Mouse (Mus musculus) erythroblast, embryonic 14.5 days (primary cell): ENCODE measurements around the gene Mtus2.

ENCODE experiments used
- GATA1 ChIP-seq: IDR thresholded peaks from 2 replicates; pipeline ENCODE4 v1.6.1; 2012; ENCODE audit warnings: low read length, inconsistent platforms, mixed read lengths
- TAL1 ChIP-seq: IDR thresholded peaks from 3 replicates; pipeline ENCODE4 v1.6.1; 2012; ENCODE audit warnings: low read length, inconsistent platforms, mixed read lengths

DNA sequence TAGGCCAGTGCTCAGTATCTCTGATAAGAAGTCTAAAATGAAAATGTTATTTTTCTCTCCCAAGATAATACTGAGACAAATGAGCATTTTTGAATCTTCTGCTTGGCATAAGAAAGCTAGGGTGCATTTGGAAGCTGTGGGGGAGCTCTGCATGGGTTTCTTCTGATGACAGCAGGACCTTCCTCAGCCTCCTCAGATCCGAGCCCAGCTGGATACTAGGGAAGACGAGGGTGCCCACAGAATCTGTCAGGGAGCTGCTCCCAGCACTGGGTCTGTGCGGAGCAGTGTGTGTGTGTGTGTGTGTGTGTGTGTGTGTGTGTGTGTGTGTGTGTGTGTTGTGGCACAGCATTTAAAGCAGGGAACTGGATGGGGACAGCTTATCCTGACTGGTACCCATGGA is 130.7 kb downstream of the Mtus2 start:
- no peak for TF ChIP-seq GATA1
- no peak for TF ChIP-seq TAL1
